12 mouse cellular contexts compared by ENCODE assay signal in genomic region chr1:74013296-74014031, GRCm38 (mm10).
DNase-seq lines count a peak whose midpoint lies in the region; ATAC-seq and TF ChIP-seq lines count a peak whose summit lies in the region.
"Had no signal": no experiment of that assay in that cellular context is flagged by ENCODE, and none has a peak within 500 bp of the region (broad histone marks: within the 10 kb centered on the region; RNA-seq: fewer than 3 reads in every experiment).

No protein-coding gene starts in this region.

- H3K9me3 ChIP-seq in lung, embryonic 16.5 days (ENCODE audit: control insufficient read depth, low read length) = 0 out of 2 replicates have a peak, but pooled peaks cover 3% of the 10 kb centered on the region
- H3K9me3 ChIP-seq in kidney, embryonic 14.5 days (ENCODE audit: control insufficient read depth, low read length) = peaks cover 2% of the 10 kb centered on the region; the same call in 1 of the 2 replicates
- H3K9me3 ChIP-seq in forebrain, embryonic 13.5 days (replicated peaks) = peaks cover 4% of the 10 kb centered on the region; the same call in 1 of the 2 replicates

- no peak overlapping the region for H3K4me3 ChIP-seq in lung, embryonic 16.5 days (ENCODE audit: low read length)
- H3K4me3 ChIP-seq in lung, adult 2 months (replicated peaks; ENCODE audit: extremely low read depth, low read depth, low read length) = no peak overlapping the region
- H3K4me3 ChIP-seq in kidney, embryonic 14.5 days (ENCODE audit: low read length) = no peak overlapping the region
- no peak overlapping the region for H3K4me3 ChIP-seq in forebrain, embryonic 13.5 days
- H3K4me3 ChIP-seq: erythroblast, embryonic 14.5 days had no signal

- peaks cover 79% of the 10 kb centered on the region for H3K4me1 ChIP-seq in lung, embryonic 16.5 days (replicated peaks; ENCODE audit: control insufficient read depth, insufficient read depth, low read length)
- H3K4me1 ChIP-seq in lung, adult 2 months (ENCODE audit: control insufficient read depth, insufficient read depth, low read length) = peaks cover 77% of the 10 kb centered on the region
- peaks cover 43% of the 10 kb centered on the region for H3K4me1 ChIP-seq in kidney, embryonic 14.5 days (ENCODE audit: control insufficient read depth, insufficient read depth, low read length)
- no peaks in the 10 kb centered on the region for H3K4me1 ChIP-seq in forebrain, embryonic 13.5 days

- peak overlapping the region; percentile 54 for H3K9ac ChIP-seq in lung, embryonic 16.5 days (ENCODE audit: low read length)
- H3K9ac ChIP-seq in kidney, embryonic 14.5 days (ENCODE audit: low read depth, low read length) = no peak overlapping the region
- no peak overlapping the region for H3K9ac ChIP-seq in forebrain, embryonic 13.5 days
- H3K9ac ChIP-seq: hindbrain, embryonic 14.5 days had no signal

- no peaks in the 10 kb centered on the region for H3K27me3 ChIP-seq in lung, embryonic 16.5 days (ENCODE audit: control insufficient read depth, insufficient read depth, low read depth, low read length)
- H3K27me3 ChIP-seq in kidney, embryonic 14.5 days (ENCODE audit: control insufficient read depth, insufficient read depth, low read length) = no peaks in the 10 kb centered on the region
- H3K27me3 ChIP-seq in forebrain, embryonic 13.5 days = no peaks in the 10 kb centered on the region

- peak; percentile 67 for DNase-seq in gastrocnemius, postnatal 25 days
- DNase-seq in gastrocnemius, adult 18-20 months (ENCODE audit: low spot score) = no peak
- DNase-seq in lung, adult 2 months = no peak
- DNase-seq in lung, postnatal 36 days = peak; percentile 43
- DNase-seq in frontal cortex, postnatal 10 days (ENCODE audit: low spot score in 2 of 2) = no peak
- DNase-seq: B cell, adult 2 months; cerebellum, postnatal 25 days had no signal

- TF ChIP-seq CTCF in lung, adult 2 months (IDR thresholded peaks at IDR 0.05; ENCODE audit: insufficient read depth, low read length) = no peak

- WGBS in lung, embryonic 16.5 days = 75% methylated on average over 14 of the region's 14 CpGs
- WGBS in lung, adult 2 months = 42% methylated on average over 14 of the region's 14 CpGs
- WGBS in kidney, embryonic 14.5 days = 66% methylated on average over 14 of the region's 14 CpGs
- 91% methylated on average over 14 of the region's 14 CpGs for WGBS in forebrain, embryonic 13.5 days

- TF ChIP-seq POLR2A in lung, adult 2 months (IDR thresholded peaks at IDR 0.05; ENCODE audit: borderline replicate concordance, extremely low read depth, low read depth, low read length) = no peak

- no peak for ATAC-seq in lung, embryonic 16.5 days (ENCODE audit: low read depth)
- ATAC-seq in kidney, embryonic 14.5 days (ENCODE audit: low FRiP score, low TSS enrichment) = no peak
- no peak for ATAC-seq in forebrain, embryonic 13.5 days

- peaks cover 4% of the 10 kb centered on the region; the same call in 1 of the 2 replicates for H3K36me3 ChIP-seq in lung, embryonic 16.5 days (ENCODE audit: control insufficient read depth, insufficient read depth, low read length)
- H3K36me3 ChIP-seq in kidney, embryonic 14.5 days (ENCODE audit: control insufficient read depth, insufficient read depth, low read length) = no peaks in the 10 kb centered on the region
- H3K36me3 ChIP-seq in forebrain, embryonic 13.5 days (ENCODE audit: poor library complexity, severe bottlenecking) = no peaks in the 10 kb centered on the region

- H3K4me2 ChIP-seq in lung, embryonic 16.5 days (ENCODE audit: low read depth, low read length) = no peak overlapping the region
- no peak overlapping the region for H3K4me2 ChIP-seq in kidney, embryonic 14.5 days (replicated peaks; ENCODE audit: low read depth, low read length)
- H3K4me2 ChIP-seq in forebrain, embryonic 13.5 days = no peak overlapping the region
- H3K4me2 ChIP-seq: hindbrain, embryonic 14.5 days had no signal

- peak overlapping the region; percentile 80 for H3K27ac ChIP-seq in lung, embryonic 16.5 days (ENCODE audit: low read length)
- peak overlapping the region; percentile 47; the same call in 1 of the 2 replicates for H3K27ac ChIP-seq in kidney, embryonic 14.5 days (ENCODE audit: low read depth, low read length)
- H3K27ac ChIP-seq in forebrain, embryonic 13.5 days = no peak overlapping the region
- H3K27ac ChIP-seq: hindbrain, embryonic 14.5 days had no signal

Comparison
In these comparisons a context has a peak if more than half of its experiments do, and no peak if none do; other contexts are left out.
1. DNase-seq: peak in gastrocnemius, postnatal 25 days (single experiment) and lung, postnatal 36 days (single experiment); none in gastrocnemius, adult 18-20 months (single experiment), lung, adult 2 months (single experiment) and frontal cortex, postnatal 10 days (0 of 2).